Mouse (Mus musculus) myocyte (in vitro differentiated cells): ENCODE data around the gene Slc2a1.

Experiments
- E2F4 ChIP-seq: IDR thresholded peaks from one replicate; pipeline ENCODE4 v1.6.1; 2011; ENCODE audit warnings: mild to moderate bottlenecking, control low read depth, moderate library complexity; ENCODE audit not compliant: insufficient read depth
- MAX ChIP-seq: IDR thresholded peaks from one replicate; pipeline ENCODE4 v1.6.1; 2011; ENCODE audit warnings: low read depth, mild to moderate bottlenecking, control low read depth
- MYOD1 ChIP-seq, 3 experiments: IDR thresholded peaks; one replicate each; pipeline ENCODE4 v1.6.1; 2011; ENCODE audit warnings: control low read depth in 2 of 3, low read depth in 2 of 3, mild to moderate bottlenecking in 2 of 3, moderate library complexity in 1 of 3; ENCODE audit not compliant: insufficient read length in 2 of 3, control insufficient read depth in 1 of 3
- MYOG ChIP-seq, 3 experiments: IDR thresholded peaks; one replicate each; pipeline ENCODE4 v1.6.1; 2011; ENCODE audit warnings: control low read depth in 2 of 3, low read depth in 2 of 3, mild to moderate bottlenecking in 2 of 3; ENCODE audit not compliant: insufficient read length in 2 of 3, control insufficient read depth in 1 of 3, insufficient read depth in 1 of 3
- POLR2A ChIP-seq: IDR thresholded peaks from one replicate; pipeline ENCODE4 v1.6.1; 2011; ENCODE audit warnings: low read depth, mild to moderate bottlenecking, control low read depth, moderate library complexity; ENCODE audit not compliant: insufficient read length
- POLR2AphosphoS2 ChIP-seq: IDR thresholded peaks from one replicate; pipeline ENCODE4 v1.6.1; 2011; ENCODE audit warnings: low read depth, control low read depth; ENCODE audit not compliant: insufficient read length
- REST ChIP-seq: IDR thresholded peaks from one replicate; pipeline ENCODE4 v1.6.1; 2011; ENCODE audit warnings: mild to moderate bottlenecking, control low read depth, moderate library complexity; ENCODE audit not compliant: insufficient read depth, insufficient read length
- SRF ChIP-seq: IDR thresholded peaks from one replicate; pipeline ENCODE4 v1.6.1; 2011; ENCODE audit warnings: low read depth; ENCODE audit not compliant: control insufficient read depth, insufficient read length
- TCF12 ChIP-seq: IDR thresholded peaks from one replicate; pipeline ENCODE4 v1.6.1; 2011; ENCODE audit warnings: mild to moderate bottlenecking, control low read depth; ENCODE audit not compliant: poor library complexity, insufficient read depth, severe bottlenecking
- TCF3 ChIP-seq: IDR thresholded peaks from one replicate; pipeline ENCODE4 v1.6.1; 2011; ENCODE audit warnings: low read depth, control low read depth; ENCODE audit not compliant: insufficient read length
- USF1 ChIP-seq: IDR thresholded peaks from one replicate; pipeline ENCODE4 v1.6.1; 2011; ENCODE audit warnings: low read depth, mild to moderate bottlenecking, control low read depth, moderate library complexity

GRCm38 (mm10) chr4:119104847-119105246 is 3.7 kb upstream of the Slc2a1 start:
- TF ChIP-seq E2F4, result no peak
- no peak for TF ChIP-seq MAX
- no peak for TF ChIP-seq USF1
- TF ChIP-seq TCF12, result no peak
- no peak for TF ChIP-seq POLR2A
- no peak for TF ChIP-seq POLR2AphosphoS2
- TF ChIP-seq REST, result no peak
- no peak for TF ChIP-seq MYOD1 (IDR thresholded peaks at IDR 0.05; ENCODE audit: control insufficient read depth in 1 of 3, insufficient read length in 2 of 3, low read depth in 2 of 3)
- TF ChIP-seq TCF3, result no peak
- no peak for TF ChIP-seq SRF
- TF ChIP-seq MYOG (IDR thresholded peaks at IDR 0.05; ENCODE audit: control insufficient read depth in 1 of 3, insufficient read depth in 1 of 3, insufficient read length in 2 of 3, low read depth in 2 of 3), result no peak
